Mouse (Mus musculus): ENCODE results near the gene Pcsk5. TPM values are rescaled to one million over a fixed set of nuclear protein-coding genes. Genes with fewer than 3 reads are reported as not detected.
A peak's percentile ranks its signal among the peaks of the same experiment; 100 is the strongest.

Pcsk5 gene
- total RNA-seq, 2 experiments from 2014 or later = 73.5 to 78.3 TPM

DNA sequence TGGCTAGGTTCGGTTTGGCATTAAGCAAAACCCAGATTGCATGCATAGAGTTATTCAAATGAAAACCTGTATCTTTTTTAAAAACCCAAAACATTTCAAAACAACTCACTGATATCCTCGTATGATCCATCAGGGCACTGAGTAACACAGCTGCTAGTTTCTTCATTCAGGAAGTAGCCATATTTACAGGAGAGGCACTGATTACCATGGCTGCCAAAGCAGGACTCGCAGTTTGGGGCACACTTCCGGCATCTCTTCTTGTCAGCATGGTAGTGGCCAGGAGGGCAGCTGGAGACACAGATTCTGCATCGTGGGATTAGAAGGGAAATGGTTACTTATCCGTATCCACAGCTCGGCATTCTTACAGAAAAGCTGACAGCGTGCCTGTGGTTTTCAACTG lies 265.1 kb downstream of the Pcsk5 start:
- no peak for DNase-seq

DNA sequence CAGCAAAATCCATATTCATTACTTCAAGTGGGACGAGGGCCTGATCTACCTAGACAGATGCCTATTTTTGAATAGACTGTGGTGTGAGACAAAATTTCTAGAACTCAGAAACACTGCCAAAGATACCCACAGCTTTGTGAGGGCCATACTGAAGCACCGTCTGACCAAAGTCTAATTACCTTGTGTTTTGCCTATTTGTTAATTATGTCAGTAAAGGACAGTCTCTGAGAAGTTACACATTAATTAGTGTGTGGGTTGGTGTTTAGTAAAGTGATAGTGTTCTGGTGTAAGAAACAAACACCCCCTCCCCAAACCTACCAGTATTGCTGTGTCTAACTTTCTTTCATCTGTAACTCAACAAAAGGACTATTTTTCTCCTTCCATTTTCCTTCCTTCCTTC lies 266.5 kb downstream of the Pcsk5 start:
- DNase-seq = no peak

DNA sequence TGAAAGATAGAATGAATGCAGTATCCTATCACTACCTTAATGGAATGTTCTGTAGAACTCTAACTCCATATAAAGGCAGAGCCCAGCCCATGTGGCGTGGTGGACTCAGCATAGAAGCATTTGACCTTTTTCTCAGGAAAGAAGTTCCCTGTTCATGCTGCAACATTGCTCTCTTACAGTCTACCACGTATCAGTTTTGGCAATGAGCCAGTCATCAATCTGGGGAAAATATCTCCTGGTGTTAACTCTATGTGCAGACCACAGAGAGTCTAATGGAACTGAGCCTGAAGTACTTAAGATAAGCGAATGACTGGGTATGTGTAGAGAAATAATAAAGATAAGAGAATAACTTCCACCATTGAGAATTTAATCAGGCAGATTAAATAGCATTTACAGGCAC lies 270.2 kb downstream of the Pcsk5 start:
- no peak for DNase-seq

DNA sequence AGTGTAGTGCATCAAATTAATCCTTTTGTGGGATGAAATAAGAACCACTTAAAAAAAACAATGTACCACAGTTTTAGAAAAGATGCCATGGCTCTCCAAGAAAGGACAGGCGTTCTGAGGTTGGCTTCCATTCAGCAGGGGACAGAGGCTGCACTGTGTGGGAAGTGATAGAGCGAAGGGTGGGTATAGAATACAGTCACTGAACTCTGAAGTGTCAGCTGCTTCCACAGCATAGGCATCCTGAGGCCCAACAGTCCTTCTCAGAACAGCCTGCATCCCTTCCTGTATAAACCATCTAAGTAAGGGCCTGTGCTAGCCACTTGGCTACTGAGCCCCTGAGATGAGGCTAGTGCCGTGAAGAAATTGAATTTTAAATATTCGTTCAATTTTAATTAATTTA lies 271.3 kb downstream of the Pcsk5 start:
- no peak for DNase-seq

DNA sequence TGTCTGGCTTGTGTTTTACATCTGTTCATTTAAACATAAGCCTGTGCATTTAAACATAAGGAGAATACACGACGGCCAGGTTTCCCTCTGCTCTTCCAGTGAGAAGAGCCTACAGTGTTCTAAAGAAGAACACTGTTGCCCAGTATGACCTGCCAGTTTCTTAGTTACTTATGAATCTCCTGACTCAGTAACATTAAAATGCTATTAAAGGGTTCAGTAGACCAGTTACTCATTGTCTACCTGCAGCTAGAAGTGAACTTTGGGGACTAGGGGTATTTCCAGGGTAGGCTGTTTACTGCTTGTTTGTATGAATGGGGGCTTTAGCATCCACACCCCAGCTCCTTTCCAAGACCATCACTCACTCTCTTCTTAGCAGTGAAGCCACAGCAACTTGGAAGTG lies 278.7 kb downstream of the Pcsk5 start:
- no peak for DNase-seq

DNA sequence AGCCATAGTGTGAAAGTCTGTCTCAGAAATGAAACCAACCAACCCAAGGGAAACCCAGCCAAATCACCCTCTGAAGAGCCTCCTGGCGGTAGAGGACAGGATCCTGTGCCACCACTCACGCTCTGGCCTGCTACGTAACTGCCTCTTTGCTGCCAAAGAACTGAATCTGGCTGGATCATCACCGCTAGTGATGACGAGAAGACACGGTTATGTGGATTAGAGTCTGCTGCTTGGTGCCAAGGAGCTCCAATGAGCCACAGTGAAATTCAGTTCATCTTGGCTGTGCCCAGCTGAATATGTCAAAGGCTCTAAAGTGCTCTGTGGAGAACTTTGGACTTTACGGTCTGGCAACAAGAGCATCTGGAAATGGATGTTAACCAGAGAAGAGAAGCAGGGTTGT lies 282.3 kb downstream of the Pcsk5 start:
- DNase-seq = peak; percentile 30

DNA sequence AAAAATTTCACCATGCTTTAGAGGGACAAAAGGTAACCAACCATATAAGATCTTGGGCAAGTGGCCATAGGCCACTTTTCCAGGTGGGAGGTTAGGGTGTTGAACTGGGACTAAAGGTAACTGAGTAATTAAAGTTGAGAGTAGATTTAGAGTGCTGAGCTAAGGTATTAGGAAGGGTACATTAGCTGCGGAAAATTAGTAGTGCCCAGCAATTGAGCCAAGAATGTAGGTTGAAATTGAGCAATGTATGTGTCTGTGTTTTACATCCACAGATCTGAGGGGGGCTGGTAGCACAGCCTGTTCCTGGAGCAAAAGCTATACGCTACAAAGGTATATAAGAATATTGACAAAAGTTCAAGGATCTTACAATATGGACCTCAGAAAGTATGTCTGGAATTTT lies 282.9 kb downstream of the Pcsk5 start:
- no peak for DNase-seq

DNA sequence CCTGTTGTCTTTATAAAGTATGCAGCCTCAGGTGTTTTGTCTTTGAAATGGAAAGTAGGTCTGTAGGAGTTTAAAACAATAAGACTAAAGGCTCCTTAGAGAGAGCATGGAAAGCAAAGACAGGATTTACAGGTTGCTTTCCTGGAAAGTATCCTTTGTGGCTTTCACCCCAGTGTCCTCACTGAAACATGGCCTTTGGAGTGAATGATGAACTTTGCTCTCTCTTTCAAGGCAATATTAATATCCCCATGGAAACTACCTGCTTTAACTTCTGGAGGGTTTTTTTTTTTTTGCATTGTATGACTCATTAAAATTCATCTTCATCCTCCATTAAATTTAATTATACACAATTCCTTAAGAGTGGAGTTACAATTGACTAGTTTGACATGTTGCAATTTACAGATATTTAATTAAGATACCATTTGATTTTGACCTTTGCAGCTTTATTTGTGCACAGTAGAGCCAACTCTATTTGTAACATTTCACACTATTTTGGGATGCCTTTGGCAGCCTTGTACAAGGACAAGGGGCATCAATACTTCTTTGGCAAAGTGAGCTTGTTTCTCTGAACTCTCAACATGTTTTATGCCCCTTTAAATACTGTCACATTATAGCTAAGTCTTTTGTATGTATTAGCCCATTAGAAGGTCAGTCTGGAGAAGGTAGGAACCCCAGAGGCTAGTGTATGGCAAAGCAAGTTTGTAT lies 283.9 kb downstream of the Pcsk5 start:
- DNase-seq = no peak

DNA sequence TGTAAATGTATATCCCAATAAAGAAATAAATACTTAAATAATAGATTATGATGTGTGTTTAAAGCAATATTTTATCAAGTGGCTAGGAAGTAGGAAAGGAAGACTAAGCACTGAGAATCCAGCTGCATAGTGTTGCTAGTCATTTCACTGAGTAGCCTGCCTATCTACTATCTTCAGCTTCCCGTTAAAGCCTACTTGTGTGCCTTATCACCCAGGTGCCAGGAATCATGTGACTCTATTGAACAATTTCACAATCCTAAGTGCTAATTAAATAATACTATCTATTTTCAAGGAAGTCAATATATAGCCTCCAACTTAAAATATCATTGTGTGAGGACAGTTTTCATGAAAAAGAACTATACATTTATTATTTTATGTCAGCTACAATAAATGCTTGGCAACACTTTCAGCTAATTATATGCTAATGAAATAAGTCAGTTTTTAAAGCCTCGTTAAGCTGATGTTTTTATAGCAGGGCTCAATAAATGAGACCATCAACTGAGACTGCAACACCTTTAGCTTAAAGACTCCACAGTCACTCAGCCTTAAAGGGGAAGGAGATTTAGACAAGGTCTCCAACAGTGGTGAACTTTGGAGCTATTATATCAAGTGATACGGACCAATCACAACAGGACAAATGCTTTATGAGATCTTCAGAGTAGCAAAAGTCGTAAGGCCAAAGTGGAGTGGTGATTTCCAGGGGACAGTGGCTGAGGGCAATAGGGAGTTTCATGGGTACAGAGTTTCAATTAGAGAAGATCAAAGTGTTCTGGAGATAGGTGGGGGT lies 308.5 kb downstream of the Pcsk5 start:
- DNase-seq = no peak

DNA sequence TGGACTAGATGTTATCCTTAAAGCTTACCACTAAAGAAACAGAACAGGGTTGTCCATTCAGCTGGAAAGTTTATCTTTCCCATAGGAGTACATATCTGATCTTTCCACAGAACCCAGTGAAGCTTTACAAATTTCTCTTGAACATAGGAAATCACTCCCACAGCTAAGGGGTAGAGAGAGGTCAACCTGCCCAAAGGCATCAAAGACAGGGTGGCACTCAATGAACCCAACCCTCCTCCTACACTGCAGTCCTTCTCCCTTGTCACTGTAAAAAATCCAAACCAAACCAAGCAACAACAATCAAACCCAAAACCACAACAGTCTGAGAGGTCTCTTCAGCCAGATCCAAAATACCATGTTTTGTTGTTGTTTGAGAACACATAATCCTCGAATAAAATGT lies 311.9 kb downstream of the Pcsk5 start:
- no peak for DNase-seq

DNA sequence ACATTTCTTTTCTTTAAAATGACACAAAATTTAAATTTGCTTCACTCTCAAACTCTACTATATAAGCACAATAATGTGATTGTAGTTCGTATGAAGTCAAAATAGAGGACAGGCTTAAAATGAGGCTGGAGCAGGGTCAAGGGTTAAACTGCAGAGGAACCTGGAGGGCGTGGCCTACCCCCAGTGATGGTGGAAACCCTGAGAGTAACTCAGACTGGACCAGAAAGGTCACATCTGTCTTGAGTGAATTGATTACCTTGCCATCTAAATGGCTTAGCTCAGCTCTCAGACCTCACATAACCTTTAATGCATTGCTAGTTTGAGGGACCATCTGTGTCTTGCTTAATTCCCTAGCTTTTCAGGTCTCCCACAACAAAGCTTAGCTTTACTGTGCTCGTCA lies 323.0 kb downstream of the Pcsk5 start:
- no peak for DNase-seq

DNA sequence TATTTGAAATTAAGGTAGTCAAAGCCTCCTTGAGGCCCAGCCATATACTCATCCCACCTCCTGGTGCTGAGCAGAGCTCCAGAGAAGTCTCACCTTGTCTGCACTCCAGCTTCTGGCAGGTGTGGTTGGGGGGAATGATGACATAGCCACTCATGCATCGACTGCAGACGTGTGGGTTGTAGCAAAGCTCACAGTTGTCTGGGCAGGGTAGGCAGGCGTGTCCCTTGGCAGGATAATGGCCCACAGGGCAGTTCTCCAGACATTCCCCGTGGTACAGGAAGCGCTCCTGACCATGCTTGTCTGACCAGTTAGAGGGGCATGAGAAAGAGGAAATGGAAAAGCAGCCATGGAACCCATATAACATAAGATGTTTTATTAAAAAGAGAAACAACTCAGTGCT lies 326.1 kb downstream of the Pcsk5 start:
- no peak for DNase-seq

DNA sequence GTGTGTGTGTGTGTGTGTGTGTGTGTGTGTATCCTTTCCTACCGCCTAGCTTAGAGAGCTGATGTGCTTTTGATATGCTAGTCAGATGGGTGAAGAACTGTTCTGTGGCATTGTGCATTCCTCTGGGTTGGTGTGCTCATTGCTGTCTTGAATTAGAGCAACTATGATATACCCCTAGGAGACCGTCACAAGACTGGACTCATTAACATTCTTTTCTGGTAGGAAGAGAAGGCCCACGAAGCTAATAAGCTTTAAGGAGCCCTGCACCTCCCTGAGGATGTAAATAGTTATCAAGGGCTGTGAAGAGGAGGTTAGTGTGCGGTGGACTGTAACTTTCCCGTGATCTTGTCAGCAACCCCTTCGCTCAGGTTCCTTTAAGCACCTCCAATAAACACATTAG lies 333.2 kb downstream of the Pcsk5 start:
- no peak for DNase-seq

DNA sequence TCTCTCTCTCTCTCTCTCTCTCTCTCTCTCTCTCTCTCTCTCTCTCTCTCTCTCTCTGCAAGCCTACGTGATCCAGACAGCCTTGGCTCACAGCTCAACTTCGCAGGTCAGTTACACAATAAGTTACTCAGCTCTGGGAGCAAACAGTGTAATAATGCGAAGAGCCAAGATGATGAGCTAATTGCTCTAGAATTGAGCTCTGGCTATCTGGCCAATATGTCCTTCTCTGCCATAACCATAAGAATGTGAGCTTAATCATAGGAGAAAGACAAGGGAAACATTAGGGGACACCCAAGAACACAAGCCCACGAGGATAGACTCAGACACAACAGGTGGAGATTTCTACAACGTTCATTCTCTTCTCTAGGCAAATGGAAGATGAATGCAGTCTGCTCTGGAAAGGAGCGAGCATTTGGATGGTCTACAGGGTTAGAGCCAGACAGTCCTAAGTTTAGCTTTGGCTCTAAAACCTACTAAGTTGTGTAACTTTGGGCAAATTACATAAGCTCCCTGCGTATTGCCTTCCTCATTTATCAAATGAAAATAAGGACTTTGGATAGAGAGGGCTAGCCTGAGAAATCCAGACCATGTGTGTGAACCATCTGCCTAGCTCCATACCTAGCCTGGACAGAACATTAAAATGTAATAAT lies 338.7 kb downstream of the Pcsk5 start:
- peak; percentile 34 for DNase-seq

DNA sequence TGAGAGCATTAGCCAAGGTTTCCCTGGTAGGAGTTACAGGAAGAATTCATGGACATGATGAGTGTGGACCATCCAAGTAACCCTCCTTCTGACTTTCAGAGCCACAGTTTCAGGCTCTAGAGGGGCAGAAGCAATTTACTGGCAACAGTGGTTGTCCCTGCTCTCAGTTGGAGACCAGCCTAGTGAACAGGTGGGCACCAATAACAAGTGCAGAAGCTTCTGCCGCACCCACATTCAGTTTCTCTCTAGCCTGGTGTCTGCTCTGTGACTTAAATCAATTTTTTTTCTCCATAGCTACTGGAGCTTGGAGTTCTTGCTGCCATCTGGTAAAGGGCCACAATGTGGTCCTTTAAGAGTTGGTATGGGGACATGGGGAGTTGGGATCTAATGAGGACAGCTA lies 341.3 kb downstream of the Pcsk5 start:
- no peak for DNase-seq

DNA sequence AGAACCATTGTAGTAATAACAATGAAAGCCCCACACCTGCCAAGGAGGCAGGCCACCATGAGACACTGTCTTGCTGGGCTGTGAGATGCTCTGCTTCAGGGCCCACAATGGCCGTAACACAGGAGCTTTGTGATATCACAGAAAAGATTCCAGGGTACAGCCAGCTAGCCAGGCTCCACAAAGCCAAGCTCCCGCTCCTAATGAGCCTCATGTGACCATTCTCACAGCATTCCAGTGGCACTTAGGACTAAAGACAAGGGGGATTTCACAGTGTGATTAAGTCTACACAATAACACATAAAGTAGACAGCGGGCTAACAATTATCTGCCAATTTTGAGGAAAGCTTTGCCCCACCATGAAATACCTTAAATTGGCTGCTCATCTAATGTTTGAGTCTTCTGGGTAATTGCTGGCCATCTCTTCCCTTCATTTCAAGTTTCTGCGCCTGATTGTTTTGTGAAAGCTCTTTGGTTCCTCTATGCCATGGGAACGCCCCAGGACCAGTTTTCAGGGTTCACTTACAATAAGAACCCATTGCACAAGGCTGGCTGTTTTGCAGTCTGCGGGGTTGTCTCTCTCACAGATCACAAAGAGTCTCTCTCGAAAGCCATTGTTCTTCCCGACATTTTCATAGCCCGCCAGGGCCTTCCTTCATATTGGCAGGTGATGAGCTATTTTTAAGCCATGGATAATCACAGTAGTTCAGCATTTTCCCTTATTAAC lies 345.4 kb downstream of the Pcsk5 start:
- DNase-seq = no peak

DNA sequence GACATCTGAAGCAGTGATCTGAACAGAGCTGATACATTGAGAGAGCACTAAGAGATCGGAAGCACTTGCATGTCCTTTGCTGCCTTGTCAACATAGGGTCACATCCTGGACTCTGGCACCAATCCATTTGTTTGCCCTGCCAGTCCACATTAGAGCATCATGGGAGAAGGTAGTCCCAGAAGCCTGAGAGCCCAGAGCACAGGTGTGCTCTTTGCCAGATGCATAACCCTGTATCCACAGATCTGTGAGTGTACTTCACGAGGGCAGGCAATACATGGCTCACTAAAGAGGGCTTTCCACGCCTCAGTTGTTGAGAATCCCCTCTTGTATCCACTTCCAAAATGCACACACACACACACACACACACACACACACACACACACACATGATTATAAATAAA lies 346.1 kb downstream of the Pcsk5 start:
- no peak for DNase-seq

DNA sequence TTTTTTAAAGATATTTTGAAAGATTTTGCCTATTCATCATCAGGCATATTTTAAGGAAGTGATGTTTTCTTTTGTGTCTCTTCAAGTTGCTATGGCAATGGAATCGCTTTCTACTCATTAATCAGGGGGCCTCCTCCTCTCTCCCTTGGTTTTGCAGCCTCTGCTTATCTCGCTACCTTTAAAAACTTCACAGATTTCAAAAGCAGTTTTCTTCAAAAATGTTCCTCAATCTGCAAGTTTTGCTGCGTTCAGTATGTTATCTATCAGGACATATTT lies 347.6 kb downstream of the Pcsk5 start:
- DNase-seq = no peak

DNA sequence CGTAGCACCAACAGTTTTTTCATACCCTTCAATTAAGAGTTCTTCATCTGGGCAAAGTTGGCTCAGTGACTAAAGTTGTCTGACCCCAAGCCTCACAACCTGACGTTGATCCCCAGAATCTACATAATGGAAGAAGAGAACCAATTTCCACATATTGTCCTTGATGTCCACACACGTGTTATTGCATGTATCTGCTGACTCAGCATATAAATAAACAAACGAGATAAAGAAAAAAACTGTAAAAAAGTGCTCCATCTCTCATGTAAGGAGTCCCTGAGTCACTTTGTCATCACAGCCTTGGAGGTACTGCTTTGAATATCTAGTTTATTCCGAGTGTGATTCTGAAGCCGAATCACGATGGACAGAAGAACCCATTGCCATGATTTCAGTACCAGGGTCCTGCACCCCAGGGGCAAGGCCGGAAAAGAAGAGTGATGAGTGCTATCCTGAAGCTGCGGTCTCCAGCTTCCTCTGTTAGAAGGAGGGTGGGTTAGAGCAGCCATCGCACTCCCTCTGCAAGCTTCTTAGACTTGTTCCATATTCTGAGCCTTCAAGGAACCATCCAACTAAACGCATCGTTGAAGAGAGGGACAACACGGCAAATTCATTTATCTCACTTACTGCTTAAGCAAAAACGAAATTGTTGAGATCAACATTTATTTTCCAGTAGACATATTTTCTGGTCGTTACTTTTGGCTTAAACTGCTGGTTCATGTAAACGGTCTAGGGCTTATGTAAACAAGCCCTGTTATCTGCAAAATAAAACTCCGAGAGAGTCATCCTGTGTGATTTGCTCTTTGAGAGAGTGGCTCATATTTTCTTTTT lies 348.2 kb downstream of the Pcsk5 start:
- no peak for DNase-seq

DNA sequence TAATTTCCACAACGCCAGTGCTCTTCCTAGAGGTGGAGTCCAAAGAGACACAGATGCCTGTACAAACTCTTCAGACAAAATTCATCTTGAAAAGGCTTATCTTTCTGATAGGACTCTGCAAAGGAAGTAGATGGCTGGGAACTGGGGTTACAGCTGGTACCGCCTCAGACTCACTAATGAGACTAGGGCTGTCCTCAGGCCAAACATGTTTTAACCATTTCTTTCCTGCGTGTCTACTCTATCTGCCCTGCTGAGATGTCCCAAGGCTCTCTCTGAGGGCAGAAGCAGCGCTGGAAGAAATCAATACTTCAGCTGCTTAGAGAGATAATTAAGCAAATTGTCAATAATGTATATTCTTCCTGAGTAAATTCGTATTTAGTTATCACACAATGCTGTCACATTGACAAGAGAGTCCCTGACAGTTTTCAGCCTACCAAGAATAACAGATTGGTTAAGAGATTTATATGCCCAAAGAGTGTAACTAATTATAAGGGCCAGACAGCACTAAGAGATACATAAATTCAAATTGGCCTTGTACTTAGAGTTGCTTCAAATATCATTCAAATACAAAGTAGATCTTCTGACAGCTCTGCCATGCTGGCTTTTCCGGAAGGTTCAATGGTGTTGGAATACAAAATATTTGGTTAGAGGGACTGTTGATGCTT lies 355.2 kb downstream of the Pcsk5 start:
- DNase-seq = no peak

DNA sequence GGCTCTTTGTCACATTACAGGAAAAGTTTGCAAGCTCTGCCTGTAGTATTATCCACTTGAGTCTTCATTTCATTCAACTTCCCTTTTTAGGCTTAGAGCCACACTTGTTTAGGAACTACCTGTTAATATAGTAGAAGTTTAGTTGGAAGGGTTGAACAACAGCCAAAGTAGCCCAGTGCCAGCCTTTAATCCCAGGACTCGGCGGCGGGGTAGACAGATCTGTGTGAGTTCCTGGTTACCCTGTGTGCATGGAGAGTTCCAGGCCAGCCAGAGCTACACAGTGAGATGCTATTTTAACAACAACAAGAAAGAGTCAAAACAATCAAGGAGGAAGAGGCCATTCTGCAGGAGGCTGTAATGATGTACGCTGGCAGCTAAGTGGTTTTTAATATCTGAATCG lies 358.0 kb downstream of the Pcsk5 start:
- DNase-seq = no peak

DNA sequence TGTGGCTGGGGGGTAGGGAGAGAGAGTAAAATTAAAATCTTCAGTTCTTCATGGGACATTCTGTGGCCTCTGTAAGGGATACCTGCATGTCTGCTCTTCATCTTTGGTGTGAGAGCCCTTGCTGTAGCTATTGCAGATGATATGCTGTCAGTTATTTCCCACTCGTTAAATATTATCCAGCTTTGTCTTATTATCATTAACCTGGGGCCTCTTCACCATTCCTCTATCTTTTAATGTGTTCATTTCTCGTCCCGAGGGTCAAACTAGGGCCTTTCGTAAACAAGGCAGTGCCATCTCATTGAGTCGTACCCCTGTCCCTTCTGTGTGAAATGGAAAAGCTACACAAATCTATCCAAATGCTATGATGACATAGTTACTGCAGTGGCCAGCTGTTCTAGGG lies 361.4 kb downstream of the Pcsk5 start:
- DNase-seq = no peak
